Mouse (Mus musculus) heart, embryonic 15.5 days (tissue): ENCODE measurements around the gene Gm3646. TPM values are rescaled to one million over a fixed set of nuclear protein-coding genes. Genes with fewer than 3 reads are reported as not detected.

Experiments used
- ATAC-seq: fragments of 200-750 bp; cut with Nextera tagmentation; replicated peaks from 2 replicates; pipeline ENCODE4 v1.8.0; 2017; ENCODE audit warnings: low read depth, moderate TSS enrichment; ENCODE audit not compliant: insufficient number of reproducible peaks, insufficient read depth, low FRiP score
- H3K27ac ChIP-seq: fragments of 300-500 bp; sonication (generic); 2 replicates; pipeline ENCODE4 v1.5.1; 2015; ENCODE audit warnings: mild to moderate bottlenecking, inconsistent platforms
- H3K27me3 ChIP-seq: fragments of 300-500 bp; sonication (generic); 2 replicates; pipeline ENCODE4 v1.6.1; 2015; ENCODE audit warnings: inconsistent platforms
- H3K36me3 ChIP-seq: fragments of 300-500 bp; sonication (generic); 2 replicates; pipeline ENCODE4 v1.6.1; 2015; ENCODE audit warnings: mild to moderate bottlenecking, inconsistent platforms
- H3K4me1 ChIP-seq: fragments of 300-500 bp; sonication (generic); replicated peaks from 2 replicates; pipeline ENCODE4 v1.6.1; 2015; ENCODE audit warnings: inconsistent platforms
- H3K4me2 ChIP-seq: fragments of 300-500 bp; sonication (generic); 2 replicates; pipeline ENCODE4 v1.6.1; 2015; ENCODE audit warnings: inconsistent platforms, mild to moderate bottlenecking, moderate library complexity
- H3K4me3 ChIP-seq: fragments of 300-500 bp; sonication (generic); 2 replicates; pipeline ENCODE4 v1.5.1; 2015; ENCODE audit warnings: mild to moderate bottlenecking, inconsistent platforms
- H3K9ac ChIP-seq: fragments of 300-500 bp; sonication (generic); 2 replicates; pipeline ENCODE4 v1.6.1; 2015; ENCODE audit warnings: mild to moderate bottlenecking, inconsistent platforms
- H3K9me3 ChIP-seq: fragments of 300-500 bp; sonication (generic); replicated peaks from 2 replicates; pipeline ENCODE4 v1.6.1; 2016; ENCODE audit warnings: inconsistent platforms
- WGBS: fragments of 180-500 bp; shearing (Covaris S2); methylation state at CpG from one replicate; pipeline ENCODE4 v1.1.7; 2015; ENCODE audit warnings: mixed read lengths; 5-methylcytosine and 5-hydroxymethylcytosine counted together
- polyA plus RNA-seq: library from polyadenylated mRNA; unstranded; fragments of >200 nt; fragmentation: Nextera tagmentation; extraction: Ambion mirVana; gene quantifications from 2 replicates; pipeline ENCODE4 v1.2.1, GENCODE M21; 2015

Gm3646 gene
- polyA plus RNA-seq, 1 experiment from 2014 or later = 3.5 TPM

- Histone ChIP-seq H3K27ac (no peak overlapping the region), H3K4me2 (no peak overlapping the region), H3K9me3 (no peaks in the 10 kb centered on the region), H3K36me3 (no peaks in the 10 kb centered on the region), H3K4me3 (no peak overlapping the region), H3K27me3 (no peaks in the 10 kb centered on the region), H3K9ac (no peak overlapping the region), H3K4me1 (no peaks in the 10 kb centered on the region; the same call in 1 of the 2 replicates)
- 67% methylated on average over 16 of the region's 16 CpGs for WGBS
- no peak for ATAC-seq
Observed at GRCm38 (mm10) chr1:39779111-39779980, 25.8 kb downstream of the Gm3646 start.

GRCm38 (mm10) chr1:39773991-39774729 is 31.0 kb downstream of the Gm3646 start:
- H3K4me2 ChIP-seq = no peak overlapping the region
- peaks cover 10% of the 10 kb centered on the region for H3K4me1 ChIP-seq
- H3K27me3 ChIP-seq = no peaks in the 10 kb centered on the region
- no peaks in the 10 kb centered on the region for H3K9me3 ChIP-seq
- ATAC-seq = no peak
- H3K27ac ChIP-seq = no peak overlapping the region
- H3K36me3 ChIP-seq = no peaks in the 10 kb centered on the region
- H3K9ac ChIP-seq = no peak overlapping the region
- WGBS = 75% methylated on average over 14 of the region's 14 CpGs
- no peak overlapping the region for H3K4me3 ChIP-seq

- H3K9ac ChIP-seq = no peak overlapping the region
- H3K27me3 ChIP-seq = no peaks in the 10 kb centered on the region
- 56% methylated on average over 5 of the region's 5 CpGs for WGBS
- no peaks in the 10 kb centered on the region for H3K36me3 ChIP-seq
- peaks cover 10% of the 10 kb centered on the region; the same call in 1 of the 2 replicates for H3K4me1 ChIP-seq
- no peak for ATAC-seq
- H3K27ac ChIP-seq = no peak overlapping the region
- no peaks in the 10 kb centered on the region for H3K9me3 ChIP-seq
- no peak overlapping the region for H3K4me2 ChIP-seq
- H3K4me3 ChIP-seq = no peak overlapping the region
Observed at GRCm38 (mm10) chr1:39773551-39773950, 31.6 kb downstream of the Gm3646 start.

DNA sequence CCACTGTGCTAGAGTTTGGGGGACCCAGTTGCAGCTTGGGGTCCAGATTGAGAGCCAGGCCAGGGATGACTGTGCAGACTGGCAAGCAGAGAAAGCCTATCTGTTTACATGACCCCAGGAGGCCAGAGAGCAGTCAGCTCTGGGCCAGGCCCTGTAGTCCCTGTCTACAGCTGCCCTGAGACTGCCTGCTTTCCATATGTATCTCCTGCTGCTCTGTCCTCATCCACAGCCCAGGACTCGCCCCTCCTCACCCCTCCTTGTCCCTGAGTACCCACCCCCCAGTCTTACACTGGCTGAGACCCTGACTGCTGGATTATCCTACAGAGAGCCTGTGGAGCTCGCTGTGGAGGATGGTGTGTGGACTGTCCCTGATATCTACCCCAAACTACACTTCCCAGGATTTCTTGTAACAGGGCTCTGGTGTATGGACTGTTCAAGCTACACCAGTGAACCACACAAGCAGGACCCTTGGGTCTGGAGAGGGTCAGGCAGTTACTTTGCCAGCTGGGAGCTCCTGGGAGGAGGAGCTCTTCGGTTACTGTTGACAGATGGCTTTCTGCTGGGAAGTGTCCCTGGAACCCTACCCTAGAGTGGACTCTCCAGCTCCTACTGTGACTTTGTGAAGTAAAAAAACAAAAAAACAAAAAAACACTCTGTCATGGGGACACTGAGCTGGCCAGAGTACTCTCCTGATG is 32.6 kb downstream of the Gm3646 start:
- 35% methylated on average over 3 of the region's 3 CpGs for WGBS

GRCm38 (mm10) chr1:39770436-39770835 is 34.7 kb downstream of the Gm3646 start:
- Histone ChIP-seq H3K27ac (no peak overlapping the region), H3K36me3 (no peaks in the 10 kb centered on the region), H3K4me2 (no peak overlapping the region), H3K9ac (no peak overlapping the region), H3K4me3 (no peak overlapping the region), H3K9me3 (no peaks in the 10 kb centered on the region), H3K4me1 (peaks cover 14% of the 10 kb centered on the region; the same call in 1 of the 2 replicates), H3K27me3 (no peaks in the 10 kb centered on the region)
- WGBS = 57% methylated on average over 5 of the region's 5 CpGs
- no peak for ATAC-seq

More for the DNA sequence above, 32.6 kb downstream of the Gm3646 start:
- ATAC-seq = peak; percentile 50
- H3K4me1 ChIP-seq = peaks cover 10% of the 10 kb centered on the region; the same call in 1 of the 2 replicates
- 0 out of 2 replicates have a peak overlapping the region, but pooled peaks have one; percentile 7 for H3K27ac ChIP-seq
- no peaks in the 10 kb centered on the region for H3K27me3 ChIP-seq
- no peak overlapping the region for H3K9ac ChIP-seq
- H3K4me3 ChIP-seq = no peak overlapping the region
- H3K4me2 ChIP-seq = no peak overlapping the region
- H3K9me3 ChIP-seq = no peaks in the 10 kb centered on the region
- H3K36me3 ChIP-seq = no peaks in the 10 kb centered on the region

- ATAC-seq = no peak
- Histone ChIP-seq H3K36me3 (no peaks in the 10 kb centered on the region), H3K9ac (no peak overlapping the region)
Observed at GRCm38 (mm10) chr1:39768017-39768416, 37.1 kb downstream of the Gm3646 start.

DNA sequence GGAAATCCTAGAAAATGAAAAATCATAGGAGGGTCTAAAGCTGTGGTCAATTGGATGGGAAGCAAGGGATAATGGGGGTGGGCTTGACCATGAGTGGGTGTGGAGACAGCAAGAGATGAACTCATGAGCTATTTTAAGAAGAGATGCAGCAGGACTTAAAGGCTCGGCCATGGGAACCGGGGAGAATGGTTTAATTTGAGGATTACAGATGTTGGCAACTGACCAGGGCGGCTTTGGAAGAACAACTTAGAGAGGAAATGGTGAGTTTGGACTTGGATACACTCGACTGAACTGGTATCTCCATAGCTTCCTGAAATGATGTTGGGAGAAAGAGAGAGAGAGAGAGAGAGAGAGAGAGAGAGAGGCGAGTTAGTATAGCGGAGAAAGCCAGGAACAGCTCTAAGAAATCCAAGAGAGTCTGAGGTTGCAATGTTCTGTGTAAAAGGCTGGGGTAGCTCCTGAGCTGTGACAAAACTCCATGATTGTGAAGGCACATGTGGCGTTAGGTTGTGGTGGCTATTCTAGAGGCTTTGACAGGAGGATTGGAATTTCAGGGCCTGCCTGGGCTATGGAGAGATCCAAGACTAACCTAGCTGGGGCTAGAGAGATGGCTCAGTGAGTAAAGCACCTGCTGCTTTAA is 39.2 kb downstream of the Gm3646 start:
- Histone ChIP-seq H3K27ac (peak overlapping the region; percentile 43; the same call in 1 of the 2 replicates), H3K9me3 (no peaks in the 10 kb centered on the region), H3K4me3 (no peak overlapping the region), H3K4me2 (no peak overlapping the region), H3K27me3 (no peaks in the 10 kb centered on the region), H3K36me3 (no peaks in the 10 kb centered on the region), H3K4me1 (peaks cover 19% of the 10 kb centered on the region), H3K9ac (no peak overlapping the region)
- 58% methylated on average over 7 of the region's 7 CpGs for WGBS
- no peak for ATAC-seq

More at GRCm38 (mm10) chr1:39768017-39768416, 37.1 kb downstream of the Gm3646 start:
- H3K27ac ChIP-seq = no peak overlapping the region
- H3K4me3 ChIP-seq = no peak overlapping the region
- no peak overlapping the region for H3K4me2 ChIP-seq
- 84% methylated on average over 3 of the region's 3 CpGs for WGBS
- no peaks in the 10 kb centered on the region for H3K9me3 ChIP-seq
- peaks cover 9% of the 10 kb centered on the region; the same call in 1 of the 2 replicates for H3K4me1 ChIP-seq
- no peaks in the 10 kb centered on the region for H3K27me3 ChIP-seq

- H3K27ac ChIP-seq = peak overlapping the region; percentile 90
- no peaks in the 10 kb centered on the region for H3K27me3 ChIP-seq
- H3K9ac ChIP-seq = peak overlapping the region; percentile 28; the same call in 1 of the 2 replicates
- H3K36me3 ChIP-seq = no peaks in the 10 kb centered on the region
- 4% methylated on average over 10 of the region's 10 CpGs for WGBS
- H3K9me3 ChIP-seq = no peaks in the 10 kb centered on the region
- ATAC-seq = peak; percentile 82
- H3K4me1 ChIP-seq = peaks cover 48% of the 10 kb centered on the region
- H3K4me2 ChIP-seq = peak overlapping the region; percentile 64
- H3K4me3 ChIP-seq = peak overlapping the region; percentile 38
Observed at GRCm38 (mm10) chr1:39762025-39762370, 43.1 kb downstream of the Gm3646 start.

DNA sequence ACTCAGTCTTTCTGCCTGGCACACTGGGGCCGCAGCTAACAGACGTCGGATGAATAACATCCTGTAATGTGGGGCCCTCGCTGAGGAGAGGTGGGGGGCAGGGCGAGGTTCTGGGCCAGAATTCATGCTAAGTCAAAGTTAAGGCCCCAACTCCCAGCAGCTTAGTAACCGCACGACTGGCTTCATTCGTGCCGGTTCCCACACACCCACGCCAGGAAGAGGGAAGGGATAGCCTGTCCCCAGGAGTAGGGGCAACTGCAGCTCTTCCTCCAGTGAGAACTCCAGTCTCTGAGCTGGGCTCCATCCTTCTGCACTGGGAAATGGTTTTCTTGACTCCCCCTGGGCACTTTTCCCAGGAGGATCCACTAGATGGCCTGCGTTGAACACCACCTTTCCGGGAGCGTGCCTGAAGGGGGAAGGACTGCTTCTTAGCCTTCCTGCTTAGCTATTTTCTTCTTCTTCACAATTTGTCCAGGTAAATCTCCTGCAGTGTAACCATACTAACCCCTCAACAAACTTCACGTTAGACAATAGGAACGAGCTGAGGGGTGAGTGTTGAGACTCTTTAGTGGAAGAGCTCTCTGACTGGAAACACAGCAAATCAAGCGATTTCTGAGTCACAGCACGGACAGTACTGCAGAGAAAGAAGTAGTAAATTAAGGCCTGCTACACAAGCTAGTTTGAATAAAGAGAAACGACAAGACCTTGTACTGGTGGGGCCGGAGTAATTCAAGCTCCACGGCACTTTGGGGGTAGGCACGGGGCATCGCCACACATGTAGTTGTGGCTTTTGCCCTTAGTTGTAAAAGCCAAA is 43.7 kb downstream of the Gm3646 start:
- 5% methylated on average over 22 of the region's 22 CpGs for WGBS
- Histone ChIP-seq H3K4me3 (peak overlapping the region; percentile 38), H3K27ac (peak overlapping the region; percentile 90), H3K4me1 (peaks cover 51% of the 10 kb centered on the region), H3K4me2 (peak overlapping the region; percentile 64), H3K36me3 (no peaks in the 10 kb centered on the region), H3K27me3 (no peaks in the 10 kb centered on the region), H3K9me3 (no peaks in the 10 kb centered on the region), H3K9ac (peak overlapping the region; percentile 28; the same call in 1 of the 2 replicates)
- ATAC-seq = peak; percentile 20; the same call in 1 of the 2 replicates

DNA sequence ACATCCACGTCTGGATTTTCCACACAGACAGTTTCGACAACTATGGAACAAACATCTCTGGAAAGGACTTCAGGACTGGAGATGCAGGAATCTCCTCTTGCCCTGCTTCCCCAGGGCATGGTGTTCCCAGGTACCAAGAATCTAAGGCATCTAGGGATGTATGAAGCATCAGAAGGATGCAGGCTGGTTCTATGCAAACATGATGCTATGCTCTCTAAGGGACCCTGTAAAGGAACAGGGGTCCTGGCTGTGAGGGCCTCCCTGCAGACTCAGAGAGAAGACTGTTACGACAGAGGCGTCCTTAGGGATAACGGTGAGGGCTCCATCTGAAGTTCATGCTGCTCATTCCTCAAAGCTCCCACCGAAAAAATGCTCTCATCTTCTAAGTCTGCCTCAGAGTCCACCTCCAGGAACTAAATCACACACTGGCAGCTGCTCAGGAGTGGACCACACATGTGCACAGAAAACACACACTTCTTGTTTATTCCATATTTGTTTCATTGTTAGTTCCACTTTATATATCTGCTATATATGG is 44.9 kb downstream of the Gm3646 start:
- no peaks in the 10 kb centered on the region for H3K9me3 ChIP-seq

More for the DNA sequence above, 44.9 kb downstream of the Gm3646 start:
- 73% methylated on average over 6 of the region's 6 CpGs for WGBS
- H3K4me1 ChIP-seq = peaks cover 48% of the 10 kb centered on the region
- H3K9ac ChIP-seq = no peak overlapping the region
- no peaks in the 10 kb centered on the region for H3K36me3 ChIP-seq
- H3K4me3 ChIP-seq = no peak overlapping the region
- H3K27ac ChIP-seq = peak overlapping the region; percentile 44; the same call in 1 of the 2 replicates
- no peak overlapping the region for H3K4me2 ChIP-seq
- no peak for ATAC-seq
- H3K27me3 ChIP-seq = no peaks in the 10 kb centered on the region
